Mouse (Mus musculus): ENCODE data around the gene Ybey. TPM values are rescaled to one million over a fixed set of nuclear protein-coding genes. Genes with fewer than 3 reads are reported as not detected.
A peak's percentile ranks its signal among the peaks of the same experiment; 100 is the strongest.

Ybey gene
- polyA plus RNA-seq, 1 experiment, result 2.0 TPM

DNA sequence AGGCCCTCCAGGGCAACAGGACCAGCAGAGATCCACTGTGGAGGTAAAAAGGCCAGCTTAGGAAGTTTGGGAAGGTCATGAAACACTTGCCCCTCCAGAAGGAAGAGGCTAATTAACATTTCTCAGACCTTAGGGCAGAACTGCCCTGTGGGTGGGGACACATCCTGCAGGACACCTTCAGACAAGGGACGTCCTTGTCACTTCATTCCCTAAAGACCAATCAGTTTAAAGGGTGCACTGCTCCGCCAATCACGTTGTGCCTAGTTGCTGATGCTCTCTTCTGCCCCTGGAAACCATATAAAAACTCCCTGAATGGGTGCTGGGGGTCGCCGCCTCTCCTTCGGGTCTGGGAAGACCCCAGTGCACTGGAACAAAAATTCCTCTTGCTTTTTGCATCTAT, 6.2 kb downstream of the Ybey start:
- H3K4me2 ChIP-seq (ENCODE audit: low read depth), result no peak overlapping the region
- no peak for TF ChIP-seq POLR2AphosphoS2 (IDR thresholded peaks at IDR 0.05; ENCODE audit: insufficient read length, low read depth)
- TF ChIP-seq E2F4 (IDR thresholded peaks at IDR 0.05; ENCODE audit: insufficient read depth), result no peak
- no peak for TF ChIP-seq USF1 (IDR thresholded peaks at IDR 0.05; ENCODE audit: low read depth)
- no peak overlapping the region for H3ac ChIP-seq (ENCODE audit: control insufficient read depth, insufficient read length)
- H3K27me3 ChIP-seq (ENCODE audit: control insufficient read depth, insufficient read depth, insufficient read length), result no peaks in the 10 kb centered on the region
- H3K4me3 ChIP-seq, result no peak overlapping the region
- H3K36me3 ChIP-seq (ENCODE audit: control insufficient read depth, insufficient read depth), result no peaks in the 10 kb centered on the region
- no peaks in the 10 kb centered on the region for H3K79me2 ChIP-seq (ENCODE audit: control insufficient read depth, insufficient read depth)

DNA sequence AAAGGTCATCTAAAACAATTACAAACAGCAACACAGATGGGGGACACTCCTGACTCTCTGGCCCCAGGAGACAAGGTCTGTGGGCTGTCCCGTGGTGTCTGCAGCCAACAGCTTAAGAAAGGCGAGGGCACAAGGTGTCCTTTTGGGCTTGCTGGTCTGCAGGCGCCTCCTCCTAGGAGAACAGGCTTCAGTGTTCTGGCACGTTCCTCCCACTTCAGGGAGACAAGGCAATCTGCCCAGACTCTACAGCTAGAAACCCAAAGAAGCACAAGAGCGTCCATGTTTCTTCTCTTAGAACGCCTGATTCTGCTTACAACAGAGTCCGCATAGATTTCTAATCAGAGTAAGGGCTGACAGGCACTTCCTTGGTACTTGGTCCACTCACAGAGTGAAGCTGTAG, 6.6 kb downstream of the Ybey start:
- Histone ChIP-seq H3K4me3 (no peak overlapping the region), H3K27me3 (ENCODE audit: control insufficient read depth, insufficient read depth, insufficient read length) (no peaks in the 10 kb centered on the region), H3K4me2 (ENCODE audit: low read depth) (no peak overlapping the region), H3ac (ENCODE audit: control insufficient read depth, insufficient read length) (no peak overlapping the region), H3K36me3 (ENCODE audit: control insufficient read depth, insufficient read depth) (no peaks in the 10 kb centered on the region), H3K79me2 (ENCODE audit: control insufficient read depth, insufficient read depth) (no peaks in the 10 kb centered on the region)
- TF ChIP-seq MYOG (IDR thresholded peaks at IDR 0.05; ENCODE audit: control insufficient read depth in 1 of 3, insufficient read depth in 1 of 3, insufficient read length in 2 of 3, low read depth in 2 of 3), result no peak

DNA sequence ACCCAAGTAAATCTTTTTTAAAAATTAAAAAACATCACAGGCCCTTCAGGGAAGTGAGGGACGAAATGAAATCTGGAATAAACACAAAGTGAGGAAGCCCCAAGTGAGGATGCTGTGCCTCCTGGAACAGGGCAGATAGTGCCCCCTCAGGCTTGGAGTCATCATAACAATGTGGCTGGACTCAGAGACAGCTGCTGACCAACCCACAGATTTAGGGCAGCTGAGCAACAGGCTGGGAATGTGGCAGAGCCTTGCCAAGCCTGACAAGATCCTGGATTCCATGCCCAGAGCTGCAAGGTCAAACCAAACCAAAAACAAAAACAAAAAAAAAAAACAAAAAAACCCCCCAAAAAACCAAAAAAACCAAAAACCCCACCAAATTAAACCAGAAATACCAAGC, 7.7 kb downstream of the Ybey start:
- Histone ChIP-seq H3K36me3 (ENCODE audit: control insufficient read depth, insufficient read depth) (no peaks in the 10 kb centered on the region), H3K27me3 (ENCODE audit: control insufficient read depth, insufficient read depth, insufficient read length) (no peaks in the 10 kb centered on the region), H3K4me2 (ENCODE audit: low read depth) (no peak overlapping the region), H3K4me3 (no peak overlapping the region), H3ac (ENCODE audit: control insufficient read depth, insufficient read length) (no peak overlapping the region), H3K79me2 (ENCODE audit: control insufficient read depth, insufficient read depth) (no peaks in the 10 kb centered on the region)
- TF ChIP-seq TCF12 (IDR thresholded peaks at IDR 0.05; ENCODE audit: insufficient read depth, poor library complexity, severe bottlenecking), result peak; percentile 27
- TF ChIP-seq REST (IDR thresholded peaks at IDR 0.05; ENCODE audit: insufficient read depth, insufficient read length), result no peak
- TF ChIP-seq MYOG (IDR thresholded peaks at IDR 0.05; ENCODE audit: control insufficient read depth in 1 of 3, insufficient read depth in 1 of 3, insufficient read length in 2 of 3, low read depth in 2 of 3), result peak; percentile 55 to 88 (median 74)
- TF ChIP-seq MYOD1 (IDR thresholded peaks at IDR 0.05; ENCODE audit: control insufficient read depth in 1 of 3, insufficient read length in 2 of 3, low read depth in 2 of 3), result peak in 2 of 3 experiments; percentile 73 to 86
- TF ChIP-seq TCF3 (IDR thresholded peaks at IDR 0.05; ENCODE audit: insufficient read length, low read depth), result no peak

DNA sequence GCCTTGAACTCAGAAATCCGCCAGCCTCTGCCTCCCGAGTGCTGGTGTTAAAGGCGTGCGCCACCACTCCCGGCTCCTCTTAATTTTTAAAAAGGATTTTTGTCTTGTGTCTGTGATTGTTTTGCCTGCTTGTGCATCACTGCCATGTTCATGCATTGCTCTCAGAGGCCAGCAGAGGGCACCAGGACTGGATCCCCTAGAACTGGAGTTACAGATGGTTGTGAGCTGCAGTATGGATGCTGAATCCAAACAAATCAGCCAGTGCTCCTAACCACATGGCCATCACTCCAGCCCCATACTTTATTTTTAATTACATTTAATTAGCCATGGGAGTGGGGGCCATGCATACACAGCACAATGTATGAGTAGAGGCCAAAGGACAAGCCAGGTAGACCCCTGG, 13.6 kb downstream of the Ybey start:
- H3K4me3 ChIP-seq, result no peak overlapping the region
- no peak overlapping the region for H3K4me2 ChIP-seq (ENCODE audit: low read depth)
- TF ChIP-seq TCF12 (IDR thresholded peaks at IDR 0.05; ENCODE audit: insufficient read depth, poor library complexity, severe bottlenecking) (no peak), USF1 (IDR thresholded peaks at IDR 0.05; ENCODE audit: low read depth) (no peak), REST (IDR thresholded peaks at IDR 0.05; ENCODE audit: insufficient read depth, insufficient read length) (no peak), MYOG (IDR thresholded peaks at IDR 0.05; ENCODE audit: control insufficient read depth in 1 of 3, insufficient read depth in 1 of 3, insufficient read length in 2 of 3, low read depth in 2 of 3) (no peak), MYOD1 (IDR thresholded peaks at IDR 0.05; ENCODE audit: control insufficient read depth in 1 of 3, insufficient read length in 2 of 3, low read depth in 2 of 3) (no peak), CEBPB (IDR thresholded peaks at IDR 0.05; ENCODE audit: insufficient read depth, poor library complexity, severe bottlenecking) (no peak), POLR2A (IDR thresholded peaks at IDR 0.05; ENCODE audit: insufficient read length, low read depth) (no peak), MAX (IDR thresholded peaks at IDR 0.05; ENCODE audit: low read depth) (no peak), E2F4 (IDR thresholded peaks at IDR 0.05; ENCODE audit: insufficient read depth) (no peak), TCF3 (IDR thresholded peaks at IDR 0.05; ENCODE audit: insufficient read length, low read depth) (no peak), POLR2AphosphoS2 (IDR thresholded peaks at IDR 0.05; ENCODE audit: insufficient read length, low read depth) (no peak), SRF (IDR thresholded peaks at IDR 0.05; ENCODE audit: control insufficient read depth, insufficient read length, low read depth) (no peak)
- no peak overlapping the region for H3ac ChIP-seq (ENCODE audit: control insufficient read depth, insufficient read length)
- H3K27me3 ChIP-seq (ENCODE audit: control insufficient read depth, insufficient read depth, insufficient read length), result peaks cover 21% of the 10 kb centered on the region
- no peaks in the 10 kb centered on the region for H3K79me2 ChIP-seq (ENCODE audit: control insufficient read depth, insufficient read depth)
- no peaks in the 10 kb centered on the region for H3K36me3 ChIP-seq (ENCODE audit: control insufficient read depth, insufficient read depth)

DNA sequence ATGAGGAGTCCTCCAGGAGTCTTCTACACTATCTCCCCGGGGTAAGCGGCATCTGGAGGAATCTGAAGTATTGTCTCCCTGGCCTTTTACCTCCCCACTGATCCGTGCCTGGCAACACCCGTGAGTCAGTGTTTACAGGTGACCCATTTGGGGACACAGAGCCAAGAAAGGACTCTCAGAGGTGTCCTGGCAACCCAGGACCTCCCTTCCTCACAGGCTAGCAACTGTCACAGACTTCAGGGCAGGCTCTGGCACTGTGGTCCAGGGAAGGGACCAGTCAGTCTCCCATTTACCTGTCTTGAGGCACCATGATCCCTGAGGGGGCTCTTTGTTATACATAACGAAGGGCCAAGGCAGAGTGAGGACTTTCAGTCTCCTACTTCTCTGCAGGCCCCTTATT, 20.1 kb downstream of the Ybey start, which contains the start of gene 2610028H24Rik:
2610028H24Rik (plus strand) TSS at position 231 of the 400 bp plus-strand sequence.
- H3K79me2 ChIP-seq (ENCODE audit: control insufficient read depth, insufficient read depth), result no peaks in the 10 kb centered on the region
- TF ChIP-seq MYOG (IDR thresholded peaks at IDR 0.05; ENCODE audit: control insufficient read depth in 1 of 3, insufficient read depth in 1 of 3, insufficient read length in 2 of 3, low read depth in 2 of 3) (no peak), MAX (IDR thresholded peaks at IDR 0.05; ENCODE audit: low read depth) (no peak), SRF (IDR thresholded peaks at IDR 0.05; ENCODE audit: control insufficient read depth, insufficient read length, low read depth) (no peak), USF1 (IDR thresholded peaks at IDR 0.05; ENCODE audit: low read depth) (no peak), POLR2A (IDR thresholded peaks at IDR 0.05; ENCODE audit: insufficient read length, low read depth) (no peak), CEBPB (IDR thresholded peaks at IDR 0.05; ENCODE audit: insufficient read depth, poor library complexity, severe bottlenecking) (no peak), TCF12 (IDR thresholded peaks at IDR 0.05; ENCODE audit: insufficient read depth, poor library complexity, severe bottlenecking) (no peak), E2F4 (IDR thresholded peaks at IDR 0.05; ENCODE audit: insufficient read depth) (no peak), REST (IDR thresholded peaks at IDR 0.05; ENCODE audit: insufficient read depth, insufficient read length) (no peak), MYOD1 (IDR thresholded peaks at IDR 0.05; ENCODE audit: control insufficient read depth in 1 of 3, insufficient read length in 2 of 3, low read depth in 2 of 3) (no peak), POLR2AphosphoS2 (IDR thresholded peaks at IDR 0.05; ENCODE audit: insufficient read length, low read depth) (no peak), TCF3 (IDR thresholded peaks at IDR 0.05; ENCODE audit: insufficient read length, low read depth) (no peak)
- H3K4me2 ChIP-seq (ENCODE audit: low read depth), result peak within 1 kb of the TSS; percentile 38

More for the DNA sequence above, 20.1 kb downstream of the Ybey start, which contains the start of gene 2610028H24Rik:
- peaks cover 31% of the 10 kb centered on the region for H3K27me3 ChIP-seq (ENCODE audit: control insufficient read depth, insufficient read depth, insufficient read length)
- H3K36me3 ChIP-seq (ENCODE audit: control insufficient read depth, insufficient read depth), result no peaks in the 10 kb centered on the region
- H3ac ChIP-seq (ENCODE audit: control insufficient read depth, insufficient read length), result no peak within 1 kb of the TSS
- H3K4me3 ChIP-seq, result no peak within 1 kb of the TSS
